Mouse (Mus musculus): ENCODE measurements around the gene Sash3.

Gene Sash3

DNA sequence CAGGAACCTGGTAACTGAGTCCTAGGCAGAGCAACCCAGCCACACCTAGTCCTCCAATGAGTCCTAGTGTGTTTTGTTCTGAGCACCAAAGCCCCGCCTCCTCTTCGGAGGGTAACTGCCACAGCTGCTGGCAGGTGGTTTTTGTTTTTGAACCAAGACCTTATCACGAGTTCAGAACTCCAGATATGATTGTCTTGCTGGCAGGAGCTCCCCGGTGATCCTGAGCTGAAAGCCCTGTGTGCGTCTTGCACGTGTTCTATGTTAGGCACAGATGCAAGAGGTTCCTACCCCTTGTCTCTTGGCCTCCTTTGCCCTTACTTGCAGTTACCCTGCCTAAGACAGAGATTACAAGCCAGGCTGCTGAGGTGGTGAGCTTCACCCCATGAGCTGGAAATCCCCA lies 4.8 kb upstream of the Sash3 start:
- no peak for DNase-seq (ENCODE audit: low spot score)

DNA sequence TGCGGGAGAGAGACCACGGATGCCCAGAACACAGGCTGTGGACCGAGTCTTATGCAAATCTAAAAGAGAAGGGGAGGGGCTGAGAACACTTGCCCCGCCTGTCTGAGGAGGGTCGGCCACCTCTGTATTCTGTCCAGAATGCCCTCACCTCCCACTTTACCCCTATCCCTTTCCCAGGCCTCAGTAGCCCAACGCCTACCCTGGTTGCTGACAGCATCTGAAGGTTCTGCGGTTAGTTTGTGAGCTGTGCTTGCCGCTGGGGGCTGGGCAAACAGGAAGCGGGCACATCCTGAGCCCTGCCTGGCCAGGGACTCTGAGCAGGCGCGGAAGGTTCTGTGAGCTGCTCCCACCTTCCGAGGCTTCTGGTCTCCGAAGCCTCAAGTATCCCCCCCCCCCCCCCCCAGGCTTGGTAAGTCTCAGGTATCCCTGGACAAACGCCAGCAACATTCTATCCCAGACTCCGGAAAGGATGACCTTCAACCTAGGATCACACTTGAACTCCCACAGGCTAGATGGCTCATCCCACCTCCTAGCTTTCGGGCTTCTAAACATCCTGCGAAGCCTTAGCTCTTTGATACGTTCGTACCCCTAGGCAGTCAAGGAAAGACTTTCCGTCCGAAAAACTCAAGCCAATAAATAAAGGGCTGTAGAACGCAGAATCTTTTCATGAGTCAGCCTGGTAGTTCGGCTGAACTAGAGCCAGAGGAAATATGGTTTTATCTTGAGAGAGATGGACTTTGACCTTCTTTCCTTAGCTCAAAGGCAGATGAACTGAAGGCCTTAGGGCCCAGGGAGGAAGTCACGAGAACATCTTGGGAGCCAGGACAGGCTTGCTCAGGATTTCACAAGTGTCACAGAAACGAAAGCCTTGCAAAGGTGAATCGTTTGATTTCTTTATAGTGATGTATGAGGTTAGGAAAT lies 2.6 kb upstream of the Sash3 start:
- no peak for DNase-seq (ENCODE audit: low spot score)

DNA sequence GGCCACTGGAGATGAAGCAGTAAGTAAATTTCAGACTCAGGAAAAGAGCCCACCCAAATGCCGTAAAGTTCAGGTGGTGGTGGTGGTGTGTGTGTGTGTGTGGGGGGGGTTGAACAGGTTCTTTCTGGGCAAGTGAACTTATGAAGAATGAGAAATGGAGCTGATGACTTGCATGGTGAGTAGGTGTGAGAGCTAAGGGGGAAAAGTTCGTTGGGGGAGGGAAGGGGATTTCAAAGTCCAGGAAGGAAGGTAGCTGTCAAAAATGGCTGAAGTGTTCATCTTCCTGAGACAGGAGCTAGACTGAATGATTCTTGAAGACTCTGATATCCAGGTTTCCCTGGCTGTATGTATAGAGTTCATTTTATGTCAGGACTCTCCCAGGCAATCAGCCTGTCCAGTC lies 990 bp downstream of the Sash3 start:
- no peak for DNase-seq (ENCODE audit: low spot score)

DNA sequence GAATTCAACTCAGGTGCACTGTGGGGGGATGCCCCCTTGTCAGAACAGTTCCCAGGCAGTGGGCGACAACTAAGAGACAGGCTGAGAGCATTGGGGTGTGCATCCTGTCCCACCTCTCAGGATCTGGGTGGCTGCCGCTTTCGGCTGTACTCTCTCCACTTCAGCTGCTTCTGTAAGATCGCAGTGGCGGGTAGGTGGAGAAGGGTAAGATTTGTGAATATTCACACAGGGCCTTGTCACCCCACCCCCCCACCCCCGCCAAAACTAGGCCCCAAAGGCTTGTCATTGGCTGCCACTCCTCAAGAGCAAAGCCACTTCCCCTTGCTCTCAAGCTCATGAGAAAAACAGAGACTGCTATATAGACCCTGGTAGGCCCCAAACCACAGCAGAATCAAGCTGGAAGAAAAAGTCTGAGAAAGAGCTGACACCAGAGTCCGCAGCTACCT lies 1.5 kb downstream of the Sash3 start:
- DNase-seq (ENCODE audit: low spot score): no peak

DNA sequence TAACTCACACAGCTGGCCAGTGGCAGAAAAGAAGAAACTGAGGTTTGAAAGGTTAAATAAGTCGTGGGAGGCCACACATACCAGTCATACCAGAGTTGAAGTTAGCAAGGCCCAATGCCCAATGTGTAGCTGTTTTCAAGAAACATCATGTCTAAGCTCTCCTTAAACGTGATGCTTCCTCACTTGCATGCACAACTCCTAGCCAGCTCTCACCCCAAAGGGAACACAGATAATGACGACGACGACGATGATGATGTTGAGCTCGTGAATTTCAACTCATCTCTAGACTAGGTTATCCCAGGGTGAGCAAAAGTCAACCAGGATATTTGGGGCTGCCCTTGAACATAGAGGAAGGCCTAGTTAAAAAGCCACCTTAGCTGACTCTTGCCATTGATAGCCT lies 5.9 kb downstream of the Sash3 start:
- DNase-seq (ENCODE audit: low spot score): no peak

DNA sequence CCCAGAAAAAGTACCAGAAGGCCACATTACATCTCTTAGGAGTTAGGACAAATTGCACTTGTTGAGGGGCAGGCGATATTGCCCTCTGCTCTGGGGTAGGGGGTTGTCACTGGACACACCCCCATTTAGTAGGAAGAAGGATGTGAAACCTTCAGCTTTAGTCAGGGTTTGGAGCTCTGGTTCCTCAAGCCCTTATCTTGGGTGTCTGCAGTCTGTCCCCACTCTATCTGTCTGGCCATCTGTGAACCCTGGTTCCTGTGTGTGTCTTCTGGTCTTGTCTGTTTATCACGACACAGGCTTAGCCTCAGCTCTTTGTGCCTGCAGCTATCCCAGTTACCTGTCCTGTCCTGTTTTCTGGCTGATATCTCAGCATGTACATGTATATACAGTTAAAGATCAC lies 7.2 kb downstream of the Sash3 start:
- no peak for DNase-seq (ENCODE audit: low spot score)

DNA sequence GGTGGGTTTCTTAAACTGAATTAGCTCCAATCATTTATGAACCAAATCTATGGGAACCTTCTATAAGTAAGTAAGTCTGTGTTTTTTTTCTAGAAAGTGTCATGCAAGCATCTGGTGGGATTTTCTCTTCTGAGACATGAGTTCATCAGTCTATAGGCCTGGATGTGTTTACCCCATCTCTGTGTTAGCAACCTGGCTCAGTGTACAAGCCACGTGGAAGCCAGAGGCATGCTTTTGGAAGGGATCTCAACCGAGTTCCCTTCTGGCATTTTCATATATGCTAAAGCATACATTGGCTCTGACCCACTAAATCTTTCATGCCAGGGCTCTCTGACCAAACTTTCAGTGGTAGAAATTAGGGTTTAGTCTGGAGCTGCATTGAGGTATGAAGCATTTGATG lies 7.7 kb downstream of the Sash3 start:
- DNase-seq (ENCODE audit: low spot score): no peak

DNA sequence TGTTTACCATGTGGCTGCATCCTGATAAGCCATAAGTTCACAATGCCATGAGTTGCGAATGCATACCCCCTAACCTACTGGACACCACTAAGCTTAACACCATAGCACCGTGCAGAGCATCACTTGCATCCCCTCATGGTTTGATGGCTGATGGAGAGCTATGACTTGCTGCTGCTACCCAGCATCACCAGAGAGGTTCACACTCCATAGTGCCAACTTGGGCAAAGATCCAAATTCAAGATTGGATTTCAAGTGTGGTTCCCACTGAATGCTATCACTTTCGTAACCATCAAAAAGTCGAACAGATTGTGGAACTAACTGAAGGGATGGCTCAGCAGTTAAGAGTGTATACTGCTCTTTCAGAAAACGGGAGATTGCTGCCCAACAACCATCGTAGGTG lies 9.3 kb downstream of the Sash3 start:
- DNase-seq (ENCODE audit: low spot score): no peak

DNA sequence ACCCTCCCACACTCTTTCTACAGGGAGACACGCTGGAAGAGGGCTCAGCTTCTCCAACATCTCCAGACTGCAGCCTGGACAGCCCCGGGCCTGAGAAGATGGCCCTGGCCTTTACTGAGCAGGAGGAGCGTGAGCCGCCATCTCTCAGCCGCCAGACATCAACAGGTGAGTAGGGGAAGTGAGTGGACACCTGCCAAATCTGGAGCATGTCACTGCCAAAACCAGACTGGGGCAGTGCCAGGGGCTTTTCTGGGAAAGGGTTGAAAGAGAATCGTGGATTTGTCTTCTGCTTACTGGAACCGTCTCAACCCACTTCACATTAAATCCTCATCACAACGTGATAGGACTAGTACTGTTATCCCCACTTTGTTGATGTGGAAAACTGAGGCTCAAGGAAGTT lies 11.2 kb downstream of the Sash3 start:
- DNase-seq (ENCODE audit: low spot score): no peak

DNA sequence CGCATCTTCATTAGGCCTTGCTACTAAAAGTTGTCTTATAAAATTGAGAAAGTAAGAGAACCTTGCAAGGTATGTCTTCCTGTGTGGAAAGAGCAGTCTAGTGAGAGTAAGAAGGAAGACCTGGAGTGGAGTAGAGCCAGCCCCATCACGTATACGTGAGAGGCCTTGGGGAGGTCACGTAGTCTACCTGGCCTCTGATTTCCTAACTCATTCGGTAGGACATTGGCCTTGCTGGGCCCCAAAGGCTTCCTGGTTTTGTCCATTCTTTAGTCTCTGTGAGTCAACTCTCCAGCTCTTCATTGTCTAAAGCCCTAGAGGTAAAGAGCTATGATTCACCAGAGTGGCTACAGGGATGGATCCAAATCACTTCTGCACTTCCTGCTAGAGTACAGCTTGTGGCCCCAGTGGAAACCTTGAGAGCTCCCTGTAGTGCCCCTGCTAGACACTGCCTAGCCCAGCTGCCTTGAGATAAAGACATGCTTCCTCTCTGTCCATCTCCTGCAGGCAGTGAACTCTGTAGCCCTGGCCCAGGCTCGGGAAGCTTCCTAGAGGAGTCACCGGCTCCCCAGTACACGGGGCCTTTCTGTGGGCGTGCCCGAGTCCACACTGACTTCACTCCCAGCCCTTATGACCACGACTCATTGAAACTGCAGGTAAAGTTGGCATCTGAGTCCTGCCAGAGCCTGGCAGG lies 12.1 kb downstream of the Sash3 start:
- DNase-seq (ENCODE audit: low spot score): no peak

DNA sequence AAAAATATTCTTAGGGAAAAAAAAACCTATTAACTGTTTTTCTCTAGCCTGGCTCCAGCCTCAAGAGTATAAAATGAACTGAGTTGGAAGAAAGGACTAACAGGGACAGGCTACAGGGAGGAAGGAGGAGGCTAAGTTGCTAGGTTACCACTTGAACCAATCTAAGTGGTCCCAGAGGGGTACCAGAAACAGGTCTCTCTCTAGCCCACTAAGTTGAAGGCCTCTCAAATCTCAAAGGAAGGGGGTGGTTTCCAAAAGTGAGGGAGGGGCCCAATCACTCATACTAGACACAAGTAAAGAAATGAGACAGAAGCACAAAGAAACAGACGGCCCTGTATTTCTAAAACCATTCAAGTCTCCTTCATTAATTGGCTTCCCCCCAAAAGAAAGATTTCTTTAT lies 23.7 kb downstream of the Sash3 start:
- no peak for DNase-seq (ENCODE audit: low spot score)

DNA sequence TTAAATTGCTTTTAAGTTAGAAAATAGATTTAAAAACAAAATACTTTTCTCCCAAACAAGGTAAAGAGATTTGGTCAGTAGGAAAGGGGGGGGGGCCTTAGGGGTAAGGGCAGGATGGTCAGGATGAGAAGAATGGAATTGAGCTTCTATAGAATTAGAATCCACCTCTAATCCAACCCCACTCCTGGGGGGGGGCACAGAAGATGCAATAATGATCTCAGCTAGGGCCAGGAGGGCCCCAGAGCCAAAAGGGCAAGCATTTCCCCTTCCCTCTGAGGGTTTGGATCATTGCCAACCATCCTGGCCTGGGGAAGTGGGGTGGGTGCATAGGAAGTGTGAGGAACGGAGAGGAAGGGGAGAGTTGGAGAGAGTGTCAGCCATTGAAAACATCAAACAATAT lies 24.1 kb downstream of the Sash3 start:
- DNase-seq (ENCODE audit: low spot score): no peak

DNA sequence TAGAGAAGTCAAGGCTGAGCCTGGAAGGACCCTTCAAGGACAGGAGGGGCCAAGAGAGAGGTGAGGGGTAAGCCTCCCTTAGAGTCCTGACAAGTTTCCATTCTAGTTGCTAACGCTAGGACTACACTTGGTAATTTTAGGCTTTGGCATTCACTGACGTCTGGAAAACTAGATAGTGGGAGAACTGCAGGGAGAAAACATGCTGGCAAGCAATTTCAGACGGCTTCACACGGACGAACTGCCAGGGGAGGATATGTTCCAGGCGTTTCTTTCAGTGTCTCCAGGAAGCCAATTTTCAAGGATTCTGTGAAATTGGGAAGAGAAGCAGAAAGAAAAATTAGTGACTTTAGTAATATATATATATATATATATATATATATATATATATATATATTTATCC lies 35.6 kb downstream of the Sash3 start:
- DNase-seq (ENCODE audit: low spot score): no peak

DNA sequence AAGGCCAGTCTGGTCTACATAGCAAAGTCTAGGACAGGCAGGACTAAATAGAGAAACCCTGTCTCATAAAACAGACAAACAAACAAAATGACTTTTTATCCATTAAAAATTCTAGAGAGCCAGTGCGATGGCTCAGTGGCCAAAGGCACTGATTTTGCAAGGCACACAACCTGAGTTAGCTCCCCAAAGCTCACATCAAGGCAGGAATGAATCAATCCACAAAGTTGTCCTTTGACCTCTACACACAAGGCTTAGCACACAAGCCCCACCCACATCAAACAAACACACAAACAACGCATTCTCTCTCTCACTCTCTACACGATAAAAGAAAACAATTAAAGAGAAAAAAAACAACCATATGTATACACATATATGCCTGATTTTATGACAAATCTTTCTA lies 38.5 kb downstream of the Sash3 start:
- no peak for DNase-seq (ENCODE audit: low spot score)

DNA sequence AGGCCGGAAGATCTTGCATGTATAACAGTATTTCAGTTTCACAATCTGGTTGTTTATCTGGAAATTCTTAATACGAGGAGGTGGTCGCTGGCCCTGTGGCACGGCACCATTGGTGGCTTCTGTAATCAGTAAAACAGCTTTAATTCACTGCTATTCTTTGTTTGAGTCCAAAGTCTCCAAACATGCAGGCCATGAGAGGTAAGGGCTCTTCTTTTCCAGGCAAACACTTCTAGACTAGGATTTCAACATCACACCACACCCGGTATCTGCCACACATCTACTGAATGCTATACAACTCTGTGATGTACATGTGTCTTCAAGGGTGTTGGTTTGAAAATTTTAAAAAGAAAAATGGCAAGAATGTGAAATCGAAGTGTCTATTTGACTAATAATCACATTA lies 45.0 kb downstream of the Sash3 start:
- no peak for DNase-seq (ENCODE audit: low spot score)

DNA sequence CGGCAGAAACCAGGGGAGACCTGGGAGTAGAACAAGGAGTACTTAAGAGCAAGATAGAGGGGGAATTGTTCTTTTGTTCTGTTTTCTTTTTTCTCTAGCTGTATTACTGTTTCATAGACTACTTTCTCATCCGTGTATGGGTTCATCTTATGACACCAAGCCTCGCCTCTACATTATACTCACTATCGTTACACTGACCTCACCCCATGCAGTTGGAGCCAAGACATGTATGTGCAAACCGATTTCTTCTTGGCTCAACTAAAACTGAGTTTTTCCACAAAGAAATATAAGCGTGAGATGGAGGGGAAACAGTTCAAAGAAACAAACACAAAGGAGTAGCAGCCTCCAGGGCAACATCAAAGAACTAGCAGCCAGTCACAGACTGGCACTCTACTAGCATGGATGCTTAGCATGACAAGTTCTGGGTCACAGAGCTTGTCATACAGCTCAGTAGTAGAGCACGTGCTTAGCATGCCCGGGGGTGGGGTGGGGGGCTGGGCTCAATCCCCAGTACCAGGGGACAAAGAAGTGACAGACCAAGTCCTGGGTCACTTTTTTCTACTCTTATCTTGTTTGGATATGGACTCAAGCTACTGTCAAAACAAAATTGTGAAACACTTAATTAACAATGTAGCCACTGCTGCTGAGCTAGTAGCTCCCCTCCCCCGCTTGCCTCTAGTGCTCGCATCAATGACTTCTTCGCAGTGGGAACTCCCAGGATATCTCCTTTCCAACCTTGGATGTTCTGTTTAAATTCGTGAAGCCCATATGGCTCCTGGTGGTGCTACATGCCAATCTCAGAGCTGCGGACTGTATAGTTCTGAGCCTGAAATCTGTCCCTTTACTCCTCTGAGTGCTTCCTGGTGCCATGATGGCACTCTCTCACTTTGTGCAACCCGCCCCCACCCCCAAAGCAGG lies 47.3 kb downstream of the Sash3 start:
- DNase-seq (ENCODE audit: low spot score): peak; percentile 22

DNA sequence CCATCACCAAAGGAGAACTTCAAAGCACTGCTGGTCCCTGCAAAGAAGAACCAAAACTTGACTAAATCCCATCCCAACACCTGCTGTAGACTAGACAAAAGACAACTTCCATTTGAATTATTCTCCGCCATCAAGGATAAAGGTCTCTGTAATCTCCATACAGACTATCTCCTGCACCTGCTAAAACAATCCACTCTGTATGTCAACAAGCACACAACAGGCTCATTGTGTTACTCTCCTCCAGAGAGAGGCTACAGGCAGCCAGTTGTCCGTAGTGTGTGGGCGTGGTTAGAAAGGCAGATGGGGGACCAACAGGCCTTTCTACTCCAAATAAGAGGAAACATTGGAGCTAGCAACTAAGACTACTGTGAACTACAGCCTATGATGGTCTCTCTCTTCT lies 51.6 kb downstream of the Sash3 start:
- DNase-seq (ENCODE audit: low spot score): no peak

DNA sequence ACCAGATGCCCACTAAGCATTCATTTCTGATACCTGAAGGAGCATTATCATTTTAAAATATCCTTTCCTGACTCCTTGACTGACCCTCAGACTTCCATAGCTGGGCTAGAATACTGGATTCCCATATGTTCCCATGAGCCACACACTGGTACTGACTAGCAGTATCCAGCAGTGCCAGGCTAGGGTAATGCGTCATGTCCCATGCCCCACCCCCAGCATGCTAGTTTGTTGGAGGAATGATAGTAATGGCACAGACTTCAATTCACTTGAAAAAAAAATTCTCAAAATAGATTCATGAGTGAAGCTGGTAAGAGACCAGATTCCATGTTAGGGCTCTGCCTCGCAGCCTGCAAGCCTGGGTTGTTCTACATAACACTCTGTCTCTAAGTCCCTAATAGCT lies 52.8 kb downstream of the Sash3 start:
- no peak for DNase-seq (ENCODE audit: low spot score)

DNA sequence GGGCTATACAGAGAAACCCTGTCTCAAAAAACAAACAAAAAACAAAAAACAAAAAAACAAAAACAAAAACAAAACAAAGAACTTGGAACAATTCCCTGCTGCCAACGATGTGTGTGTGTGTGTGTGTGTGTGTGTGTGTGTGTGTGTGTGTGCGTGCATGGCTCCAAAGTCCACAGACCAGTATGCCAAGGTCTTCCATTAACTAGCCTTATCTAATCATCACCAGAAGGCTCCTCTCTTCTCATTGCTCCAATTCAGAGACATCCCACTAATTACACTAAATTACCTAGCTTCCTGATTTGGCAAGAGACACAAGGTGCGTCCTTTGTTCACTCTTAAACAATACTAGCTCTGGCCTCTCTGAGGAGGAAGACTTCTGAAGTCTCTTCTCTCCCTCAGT lies 54.5 kb downstream of the Sash3 start:
- DNase-seq (ENCODE audit: low spot score): no peak

DNA sequence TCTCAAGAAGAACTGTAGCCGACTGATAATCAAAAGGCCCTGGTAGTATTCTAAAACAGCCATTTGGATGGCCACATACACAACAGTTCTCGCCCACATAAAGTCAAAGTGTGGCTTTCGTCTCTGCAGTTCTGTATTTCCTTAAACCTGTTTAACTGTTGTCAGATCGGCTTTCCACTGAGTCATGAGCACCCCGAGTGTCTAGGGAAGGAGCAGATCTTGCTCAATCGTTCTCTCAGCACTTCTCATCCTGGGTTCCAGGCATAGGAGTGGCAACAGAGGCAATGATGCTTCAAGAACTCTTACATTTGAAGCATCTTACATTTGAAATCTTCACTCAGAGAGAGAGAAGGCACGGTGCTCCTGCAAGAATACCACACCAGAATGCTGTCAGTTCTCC lies 55.7 kb downstream of the Sash3 start:
- DNase-seq (ENCODE audit: low spot score): no peak

DNA sequence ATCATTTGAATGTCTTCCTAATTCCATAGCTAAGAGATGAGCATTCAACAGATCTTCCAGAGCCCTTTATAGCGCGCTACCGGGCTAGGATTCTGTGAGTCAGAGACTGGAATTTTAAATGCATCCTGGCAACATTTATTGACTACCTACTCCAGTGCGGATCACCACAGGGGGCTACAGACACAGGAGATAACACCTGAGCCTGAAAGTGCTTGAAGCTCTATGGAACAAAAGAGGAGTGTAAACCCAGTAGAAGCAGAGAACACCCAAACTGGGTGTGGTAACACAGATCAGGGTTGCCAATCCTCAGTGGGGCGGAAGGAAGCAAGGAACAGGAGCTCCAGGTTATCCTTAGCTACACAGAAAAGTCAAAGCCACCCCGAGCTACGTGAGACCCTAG lies 56.2 kb downstream of the Sash3 start:
- no peak for DNase-seq (ENCODE audit: low spot score)

DNA sequence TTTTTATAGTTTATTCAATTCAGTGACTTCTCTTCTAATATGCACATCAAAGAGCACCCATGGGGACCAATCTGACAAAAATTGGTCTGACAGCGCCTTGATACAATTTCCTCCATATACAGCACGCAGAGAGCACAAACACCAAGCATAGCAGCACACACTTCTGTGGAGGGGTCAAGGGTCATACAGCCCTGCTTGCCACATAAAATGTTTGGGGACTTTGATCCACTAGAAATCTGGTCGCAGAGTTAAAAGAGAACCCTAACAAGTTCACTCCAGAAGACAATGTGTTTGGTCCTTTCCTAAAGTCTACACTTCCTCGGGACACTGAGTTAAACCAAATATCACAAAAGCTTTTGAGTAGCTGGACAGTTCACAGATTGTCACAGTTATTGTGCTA lies 56.8 kb downstream of the Sash3 start:
- DNase-seq (ENCODE audit: low spot score): no peak

DNA sequence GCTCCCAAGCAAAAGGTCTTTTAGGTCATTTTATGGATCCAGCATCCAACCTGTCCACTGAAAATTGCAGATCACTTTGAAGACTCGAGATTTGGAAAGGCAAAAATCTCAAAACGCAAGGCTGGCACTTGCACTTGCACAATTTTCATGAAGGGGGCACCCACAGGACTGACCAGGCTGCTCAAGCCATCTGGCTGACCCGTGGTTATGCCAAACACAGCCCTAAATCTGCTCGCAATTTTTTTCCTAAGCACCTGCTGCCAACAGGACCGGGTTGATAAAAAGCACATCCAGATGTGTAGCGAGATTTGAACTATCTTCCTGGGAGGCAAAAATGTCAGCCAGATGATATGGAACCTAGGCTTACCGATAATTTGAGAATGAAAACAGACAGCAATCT lies 57.5 kb downstream of the Sash3 start:
- no peak for DNase-seq (ENCODE audit: low spot score)
